In the genomic region with DNA sequence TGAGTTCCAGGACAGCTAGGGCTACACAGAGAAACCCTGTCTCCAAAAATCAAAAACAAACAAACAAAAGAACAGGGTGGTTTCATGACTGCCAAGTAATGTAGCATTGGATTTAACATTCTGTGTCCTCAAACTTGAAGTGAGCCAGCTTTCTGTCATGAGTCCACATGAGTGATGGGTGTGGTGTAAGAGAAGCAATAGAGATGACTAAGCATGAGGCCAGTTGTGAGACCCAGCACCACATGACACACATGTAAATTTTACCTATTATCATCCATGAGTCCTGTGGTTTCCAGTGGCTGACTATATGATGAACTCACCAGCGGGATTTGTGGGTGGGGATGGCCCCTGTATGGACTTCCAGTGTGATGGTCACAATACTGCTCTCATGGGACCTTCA, we compare ENCODE assay signal across 12 mouse cellular contexts.
"Had no signal": no experiment of that assay in that cellular context is flagged by ENCODE, and none has a peak within 500 bp of the region (broad histone marks: within the 10 kb centered on the region; RNA-seq: fewer than 3 reads in every experiment).

No protein-coding gene starts in this region.

- H3K4me3 ChIP-seq: limb, embryonic 13.5 days; midbrain, embryonic 15.5 days; neural tube, embryonic 13.5 days had no signal

- H3K9me3 ChIP-seq: limb, embryonic 13.5 days; midbrain, embryonic 15.5 days; neural tube, embryonic 13.5 days had no signal

- H3K27me3 ChIP-seq: limb, embryonic 13.5 days; midbrain, embryonic 15.5 days; neural tube, embryonic 13.5 days had no signal

- DNase-seq: kidney, postnatal 14 days; left cerebral cortex, postnatal 4 days; lung, adult 18-20 months; lung, postnatal 4 days; retina, postnatal 1 day; right cerebral cortex, postnatal 25 days; thymus, postnatal 36 days had no signal

- H3K4me1 ChIP-seq: limb, embryonic 13.5 days had no signal

- H3K27ac ChIP-seq: limb, embryonic 13.5 days; liver, embryonic 14.5 days; midbrain, embryonic 15.5 days; neural tube, embryonic 13.5 days had no signal

- H3K36me3 ChIP-seq: limb, embryonic 13.5 days; midbrain, embryonic 15.5 days; neural tube, embryonic 13.5 days had no signal

- ATAC-seq: midbrain, embryonic 15.5 days had no signal

- H3K9ac ChIP-seq: limb, embryonic 13.5 days; liver, embryonic 14.5 days; midbrain, embryonic 15.5 days; neural tube, embryonic 13.5 days had no signal

- H3K4me2 ChIP-seq: limb, embryonic 13.5 days; midbrain, embryonic 11.5 days; midbrain, embryonic 15.5 days; neural tube, embryonic 13.5 days had no signal
